ENCODE assay signal across 8 mouse cellular contexts in genomic region chr3:34198228-34198627, GRCm38 (mm10).
DNase-seq lines count a peak whose midpoint lies in the region; ATAC-seq and TF ChIP-seq lines count a peak whose summit lies in the region.

No protein-coding gene starts in this region.

- no peak overlapping the region for H3K4me3 ChIP-seq in embryonic facial prominence, embryonic 14.5 days (ENCODE audit: low read depth, low read length)
- H3K4me3 ChIP-seq in midbrain, embryonic 13.5 days (replicated peaks) = peak overlapping the region; percentile 7
- no peak overlapping the region for H3K4me3 ChIP-seq in testis, adult 2 months (ENCODE audit: control insufficient read depth, low read depth, low read length)

- H3K27me3 ChIP-seq in embryonic facial prominence, embryonic 14.5 days (replicated peaks; ENCODE audit: control insufficient read depth, insufficient read depth, low read length) = peaks cover 16% of the 10 kb centered on the region
- peaks cover 28% of the 10 kb centered on the region for H3K27me3 ChIP-seq in midbrain, embryonic 13.5 days
- no peaks in the 10 kb centered on the region for H3K27me3 ChIP-seq in testis, adult 2 months (ENCODE audit: control insufficient read depth, insufficient read depth, low read length)

- 30% methylated on average over 8 of the region's 8 CpGs for WGBS in embryonic facial prominence, embryonic 14.5 days
- 40% methylated on average over 8 of the region's 8 CpGs for WGBS in midbrain, embryonic 13.5 days

- H3K9me3 ChIP-seq in embryonic facial prominence, embryonic 14.5 days (ENCODE audit: control insufficient read depth, low read length) = no peaks in the 10 kb centered on the region
- no peaks in the 10 kb centered on the region for H3K9me3 ChIP-seq in midbrain, embryonic 13.5 days

- ATAC-seq in embryonic facial prominence, embryonic 14.5 days (ENCODE audit: low read depth) = peak; percentile 44; the same call in 1 of the 2 replicates
- 0 out of 2 replicates have a peak, but pooled peaks have one; percentile 44 for ATAC-seq in midbrain, embryonic 13.5 days

- intact Hi-C loops in heart, postnatal 10 days (cut with DNase I) = loop anchor here (5.0 kb wide), 1 partner anchor 241 kb away; no protein-coding TSS in a partner anchor

- H3K27ac ChIP-seq in embryonic facial prominence, embryonic 14.5 days (replicated peaks; ENCODE audit: low read depth, low read length) = no peak overlapping the region
- H3K27ac ChIP-seq in midbrain, embryonic 13.5 days = no peak overlapping the region
- no peak overlapping the region for H3K27ac ChIP-seq in testis, adult 2 months (ENCODE audit: control insufficient read depth, insufficient read depth, low read depth, low read length)

- no peak overlapping the region for H3K4me2 ChIP-seq in embryonic facial prominence, embryonic 14.5 days (ENCODE audit: low read depth, low read length)
- H3K4me2 ChIP-seq in midbrain, embryonic 13.5 days (replicated peaks) = peak overlapping the region; percentile 19

- peak; percentile 30; the same call in 1 of the 2 replicates for TF ChIP-seq CTCF in testis, adult 2 months (IDR thresholded peaks at IDR 0.05; ENCODE audit: control insufficient read depth, insufficient read depth, insufficient replicate concordance, low read depth, low read length)

- H3K36me3 ChIP-seq in embryonic facial prominence, embryonic 14.5 days (ENCODE audit: control insufficient read depth, insufficient read depth, low read length) = no peaks in the 10 kb centered on the region
- no peaks in the 10 kb centered on the region for H3K36me3 ChIP-seq in midbrain, embryonic 13.5 days
- H3K36me3 ChIP-seq in testis, adult 2 months (ENCODE audit: control insufficient read depth, insufficient read depth, low read length) = no peaks in the 10 kb centered on the region

- no peaks in the 10 kb centered on the region for H3K4me1 ChIP-seq in embryonic facial prominence, embryonic 14.5 days (ENCODE audit: control insufficient read depth, insufficient read depth, low read length)
- H3K4me1 ChIP-seq in midbrain, embryonic 13.5 days (replicated peaks) = peaks cover 21% of the 10 kb centered on the region
- H3K4me1 ChIP-seq in testis, adult 2 months (ENCODE audit: control insufficient read depth, insufficient read depth, low read length) = peaks cover 3% of the 10 kb centered on the region

- no peak for TF ChIP-seq POLR2A in testis, adult 2 months (IDR thresholded peaks at IDR 0.05; ENCODE audit: control insufficient read depth, low read depth, low read length)

- peak; percentile 22 for DNase-seq in ovary, postnatal 36 days (ENCODE audit: low spot score)
- DNase-seq in ovary, postnatal 10 days (ENCODE audit: low spot score) = no peak
- DNase-seq in embryonic facial prominence, embryonic 14.5 days (ENCODE audit: low spot score) = peak; percentile 36
- DNase-seq in heart, postnatal 10 days = peak; percentile 43 to 65
- DNase-seq in layer of hippocampus, adult 9-10 months (ENCODE audit: low spot score) = peak; percentile 44
- no peak for DNase-seq in adrenal gland, postnatal 4 days (ENCODE audit: low spot score in 2 of 2)

- H3K9ac ChIP-seq in embryonic facial prominence, embryonic 14.5 days (ENCODE audit: low read depth, low read length) = no peak overlapping the region
- no peak overlapping the region for H3K9ac ChIP-seq in midbrain, embryonic 13.5 days (replicated peaks)

Comparison
In these comparisons a context has a peak if more than half of its experiments do, and no peak if none do; other contexts are left out.
1. DNase-seq: peak in ovary, postnatal 36 days (single experiment), embryonic facial prominence, embryonic 14.5 days (single experiment), heart, postnatal 10 days (2 of 2) and layer of hippocampus, adult 9-10 months (single experiment); none in ovary, postnatal 10 days (single experiment) and adrenal gland, postnatal 4 days (0 of 2).